Mouse (Mus musculus) cerebellum, adult 9-10 months (tissue): ENCODE measurements around the gene Plin5.
"Not testable (repeated sequence)": the region's sequence is repeated elsewhere in the genome, so short reads cannot be mapped to it uniquely, and the experiment has no call there.

ENCODE experiments used
- DNase-seq: peaks from one replicate; pipeline ENCODE4 v3.0.0; 2022

The Plin5 gene

GRCm38 (mm10) chr17:56066451-56066850, 50.9 kb downstream of the Plin5 start:
- no peak for DNase-seq

DNA sequence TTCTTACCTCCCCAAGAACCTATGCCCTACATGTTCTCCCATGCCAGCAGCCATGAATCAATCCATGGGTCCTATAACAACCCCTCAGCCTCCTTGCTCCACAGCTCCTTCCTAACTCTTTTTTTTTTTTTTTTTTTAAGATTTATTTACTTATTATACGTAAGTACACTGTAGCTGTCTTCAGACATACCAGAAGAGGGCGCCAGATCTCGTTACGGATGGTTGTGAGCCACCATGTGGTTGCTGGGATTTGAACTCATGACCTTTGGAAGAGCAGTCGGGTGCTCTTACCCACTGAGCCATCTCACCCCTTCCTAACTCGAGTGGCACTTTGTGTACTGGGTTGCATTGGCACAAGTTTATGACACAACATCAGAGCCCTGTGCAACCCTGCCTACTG, 51.7 kb downstream of the Plin5 start:
- not testable (repeated sequence) for DNase-seq

DNA sequence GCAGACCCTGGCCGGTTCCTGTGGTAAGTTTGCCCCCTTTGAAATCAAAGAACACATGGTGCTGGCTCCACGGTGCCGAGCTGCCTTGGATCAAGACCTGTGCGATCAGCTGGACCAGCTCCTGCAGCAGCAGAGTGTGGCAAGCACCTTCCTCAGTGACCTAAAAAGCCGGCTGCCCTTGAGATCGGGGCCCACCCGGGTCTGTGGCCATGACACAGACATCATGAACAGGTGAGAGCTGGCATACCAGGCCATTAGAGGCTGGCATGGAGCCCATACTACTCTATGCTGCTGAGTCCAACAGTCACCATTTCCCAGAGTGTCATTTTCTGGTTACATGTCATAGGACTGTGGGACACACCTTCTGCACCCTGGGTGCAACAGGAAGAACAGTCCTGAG, 55.3 kb downstream of the Plin5 start:
- DNase-seq, result no peak
